Mouse (Mus musculus) myocyte (in vitro differentiated cells): ENCODE data around the gene Apod. TPM values are rescaled to one million over a fixed set of nuclear protein-coding genes. Genes with fewer than 3 reads are reported as not detected.

Experiments
- H3K27me3 ChIP-seq: one replicate; pipeline ENCODE4 v1.6.1; 2011; ENCODE audit not compliant: control insufficient read depth, insufficient read depth, insufficient read length
- H3K36me3 ChIP-seq: one replicate; pipeline ENCODE4 v1.6.1; 2011; ENCODE audit not compliant: control insufficient read depth, insufficient read depth
- H3K4me2 ChIP-seq: one replicate; pipeline ENCODE4 v1.6.1; 2011; ENCODE audit warnings: low read depth, control low read depth
- H3K4me3 ChIP-seq: one replicate; pipeline ENCODE4 v1.5.1; 2011; ENCODE audit warnings: mild to moderate bottlenecking, control low read depth, moderate library complexity
- H3K79me2 ChIP-seq: one replicate; pipeline ENCODE4 v1.6.1; 2011; ENCODE audit not compliant: control insufficient read depth, insufficient read depth
- H3ac ChIP-seq: one replicate; pipeline ENCODE4 v1.6.1; 2011; ENCODE audit not compliant: control insufficient read depth, insufficient read length
- CEBPB ChIP-seq: IDR thresholded peaks from 2 replicates; pipeline ENCODE4 v1.6.1; 2011; ENCODE audit warnings: mild to moderate bottlenecking, moderate library complexity; ENCODE audit not compliant: poor library complexity, insufficient read depth, severe bottlenecking
- E2F4 ChIP-seq: IDR thresholded peaks from one replicate; pipeline ENCODE4 v1.6.1; 2011; ENCODE audit warnings: mild to moderate bottlenecking, control low read depth, moderate library complexity; ENCODE audit not compliant: insufficient read depth
- MAX ChIP-seq: IDR thresholded peaks from one replicate; pipeline ENCODE4 v1.6.1; 2011; ENCODE audit warnings: low read depth, mild to moderate bottlenecking, control low read depth
- MYOD1 ChIP-seq, 3 experiments: IDR thresholded peaks; one replicate each; pipeline ENCODE4 v1.6.1; 2011; ENCODE audit warnings: control low read depth in 2 of 3, low read depth in 2 of 3, mild to moderate bottlenecking in 2 of 3, moderate library complexity in 1 of 3; ENCODE audit not compliant: insufficient read length in 2 of 3, control insufficient read depth in 1 of 3
- MYOG ChIP-seq, 3 experiments: IDR thresholded peaks; one replicate each; pipeline ENCODE4 v1.6.1; 2011; ENCODE audit warnings: control low read depth in 2 of 3, low read depth in 2 of 3, mild to moderate bottlenecking in 2 of 3; ENCODE audit not compliant: insufficient read length in 2 of 3, control insufficient read depth in 1 of 3, insufficient read depth in 1 of 3
- POLR2A ChIP-seq: IDR thresholded peaks from one replicate; pipeline ENCODE4 v1.6.1; 2011; ENCODE audit warnings: low read depth, mild to moderate bottlenecking, control low read depth, moderate library complexity; ENCODE audit not compliant: insufficient read length
- POLR2AphosphoS2 ChIP-seq: IDR thresholded peaks from one replicate; pipeline ENCODE4 v1.6.1; 2011; ENCODE audit warnings: low read depth, control low read depth; ENCODE audit not compliant: insufficient read length
- REST ChIP-seq: IDR thresholded peaks from one replicate; pipeline ENCODE4 v1.6.1; 2011; ENCODE audit warnings: mild to moderate bottlenecking, control low read depth, moderate library complexity; ENCODE audit not compliant: insufficient read depth, insufficient read length
- SRF ChIP-seq: IDR thresholded peaks from one replicate; pipeline ENCODE4 v1.6.1; 2011; ENCODE audit warnings: low read depth; ENCODE audit not compliant: control insufficient read depth, insufficient read length
- TCF12 ChIP-seq: IDR thresholded peaks from one replicate; pipeline ENCODE4 v1.6.1; 2011; ENCODE audit warnings: mild to moderate bottlenecking, control low read depth; ENCODE audit not compliant: poor library complexity, insufficient read depth, severe bottlenecking
- TCF3 ChIP-seq: IDR thresholded peaks from one replicate; pipeline ENCODE4 v1.6.1; 2011; ENCODE audit warnings: low read depth, control low read depth; ENCODE audit not compliant: insufficient read length
- USF1 ChIP-seq: IDR thresholded peaks from one replicate; pipeline ENCODE4 v1.6.1; 2011; ENCODE audit warnings: low read depth, mild to moderate bottlenecking, control low read depth, moderate library complexity
- polyA plus RNA-seq: library from polyadenylated mRNA; unstranded; fragments of >200 nt; fragmentation: generic; extraction: Trizol; gene quantifications from one replicate; pipeline ENCODE4 v1.2.1, GENCODE M21; 2012; ENCODE audit warnings: missing spikeins

Apod gene
- polyA plus RNA-seq, 1 experiment, result 1.2 TPM

DNA sequence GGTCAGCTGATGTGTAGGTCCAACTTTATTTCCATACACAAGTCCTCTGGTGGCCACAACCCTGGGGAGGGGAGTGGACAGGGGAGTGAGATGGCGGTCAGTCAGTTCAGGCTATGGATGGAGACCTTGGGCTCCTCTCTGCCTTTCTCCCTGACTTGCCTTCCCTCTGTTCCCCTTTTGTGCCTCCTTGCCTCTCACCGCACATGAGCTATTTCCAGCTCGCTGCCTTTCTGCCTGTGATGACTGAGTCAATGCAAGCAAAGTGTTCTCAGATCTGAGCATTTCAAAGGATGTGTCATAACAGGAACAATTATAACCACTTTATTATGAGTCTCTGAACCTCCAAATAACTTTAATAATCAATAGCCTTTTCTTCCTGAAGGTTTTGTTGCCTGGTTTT lies 2.3 kb downstream of the Apod start:
- Histone ChIP-seq H3K79me2 (no peaks in the 10 kb centered on the region), H3K4me2 (no peak overlapping the region), H3K27me3 (no peaks in the 10 kb centered on the region), H3K4me3 (no peak overlapping the region), H3ac (no peak overlapping the region), H3K36me3 (no peaks in the 10 kb centered on the region)
- TF ChIP-seq REST (no peak), CEBPB (no peak), SRF (no peak)

DNA sequence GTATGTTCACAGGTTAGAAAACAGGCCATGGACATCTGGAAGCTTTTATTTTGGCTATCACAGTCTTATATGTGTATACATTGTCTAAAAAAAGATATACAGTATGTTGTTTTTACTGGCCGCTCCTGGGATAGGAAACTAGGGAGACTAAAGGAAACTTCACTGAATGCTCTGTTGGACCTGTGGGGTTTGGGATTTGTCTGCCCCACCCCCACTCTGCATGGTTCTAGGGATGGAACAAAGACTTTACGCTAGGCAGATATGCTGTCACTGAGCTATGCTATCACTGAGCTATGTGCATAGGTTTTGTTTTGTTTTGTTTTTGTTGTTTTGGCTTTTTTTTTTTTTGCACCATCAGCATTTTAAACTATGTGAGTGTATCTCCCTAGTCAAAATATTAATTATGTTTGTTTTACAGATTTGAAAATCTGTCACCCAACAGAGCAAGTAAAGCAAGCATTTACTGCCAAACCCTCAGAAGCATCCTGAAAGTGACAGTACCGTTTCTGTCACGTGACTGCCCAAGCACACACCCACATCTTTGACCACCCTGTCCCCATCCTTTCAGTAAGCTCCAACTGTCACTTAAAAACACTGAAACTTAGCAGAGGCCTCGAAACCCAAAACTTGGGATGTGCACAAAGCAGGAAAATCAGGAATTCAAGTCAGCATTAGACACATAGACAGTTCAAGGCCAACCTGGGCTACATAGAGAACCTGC lies 9.2 kb downstream of the Apod start:
- Histone ChIP-seq H3K79me2 (no peaks in the 10 kb centered on the region), H3K4me3 (no peak overlapping the region), H3K4me2 (no peak overlapping the region), H3K27me3 (no peaks in the 10 kb centered on the region), H3K36me3 (no peaks in the 10 kb centered on the region), H3ac (no peak overlapping the region)
- TF ChIP-seq SRF (no peak), MYOD1 (IDR thresholded peaks at IDR 0.05; ENCODE audit: control insufficient read depth in 1 of 3, insufficient read length in 2 of 3, low read depth in 2 of 3) (no peak), USF1 (peak; percentile 0), REST (no peak), MAX (no peak), TCF12 (no peak), MYOG (IDR thresholded peaks at IDR 0.05; ENCODE audit: control insufficient read depth in 1 of 3, insufficient read depth in 1 of 3, insufficient read length in 2 of 3, low read depth in 2 of 3) (no peak), E2F4 (no peak)

DNA sequence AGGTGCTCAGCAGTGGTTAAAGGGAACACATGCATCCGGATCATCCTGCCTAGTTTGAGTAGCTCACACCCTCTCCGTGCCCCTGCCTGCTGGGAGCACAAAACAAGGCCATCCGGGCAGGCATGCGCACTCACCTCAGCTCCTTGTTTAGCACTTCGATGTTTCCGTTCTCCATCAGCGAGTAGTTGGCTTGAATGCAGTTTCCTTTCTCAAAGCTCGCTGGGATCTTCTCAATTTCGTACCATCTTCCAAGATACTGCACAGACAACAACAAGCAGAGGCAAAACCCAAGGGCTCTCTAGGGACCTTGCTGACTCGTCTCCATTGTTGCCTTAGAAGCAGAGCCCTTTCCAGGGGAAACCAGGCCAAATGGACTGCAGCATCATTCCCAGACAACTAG lies 11.3 kb downstream of the Apod start:
- no peak for TF ChIP-seq POLR2A
- TF ChIP-seq REST, result no peak
- TF ChIP-seq TCF12, result no peak
- TF ChIP-seq POLR2AphosphoS2, result no peak
- no peak for TF ChIP-seq CEBPB
- no peak for TF ChIP-seq USF1
- TF ChIP-seq TCF3, result no peak
- TF ChIP-seq MYOD1 (IDR thresholded peaks at IDR 0.05; ENCODE audit: control insufficient read depth in 1 of 3, insufficient read length in 2 of 3, low read depth in 2 of 3), result no peak
- TF ChIP-seq MYOG (IDR thresholded peaks at IDR 0.05; ENCODE audit: control insufficient read depth in 1 of 3, insufficient read depth in 1 of 3, insufficient read length in 2 of 3, low read depth in 2 of 3), result no peak
- H3K27me3 ChIP-seq, result no peaks in the 10 kb centered on the region
- no peaks in the 10 kb centered on the region for H3K79me2 ChIP-seq
- no peaks in the 10 kb centered on the region for H3K36me3 ChIP-seq
- no peak overlapping the region for H3ac ChIP-seq
- no peak overlapping the region for H3K4me3 ChIP-seq
- no peak overlapping the region for H3K4me2 ChIP-seq

DNA sequence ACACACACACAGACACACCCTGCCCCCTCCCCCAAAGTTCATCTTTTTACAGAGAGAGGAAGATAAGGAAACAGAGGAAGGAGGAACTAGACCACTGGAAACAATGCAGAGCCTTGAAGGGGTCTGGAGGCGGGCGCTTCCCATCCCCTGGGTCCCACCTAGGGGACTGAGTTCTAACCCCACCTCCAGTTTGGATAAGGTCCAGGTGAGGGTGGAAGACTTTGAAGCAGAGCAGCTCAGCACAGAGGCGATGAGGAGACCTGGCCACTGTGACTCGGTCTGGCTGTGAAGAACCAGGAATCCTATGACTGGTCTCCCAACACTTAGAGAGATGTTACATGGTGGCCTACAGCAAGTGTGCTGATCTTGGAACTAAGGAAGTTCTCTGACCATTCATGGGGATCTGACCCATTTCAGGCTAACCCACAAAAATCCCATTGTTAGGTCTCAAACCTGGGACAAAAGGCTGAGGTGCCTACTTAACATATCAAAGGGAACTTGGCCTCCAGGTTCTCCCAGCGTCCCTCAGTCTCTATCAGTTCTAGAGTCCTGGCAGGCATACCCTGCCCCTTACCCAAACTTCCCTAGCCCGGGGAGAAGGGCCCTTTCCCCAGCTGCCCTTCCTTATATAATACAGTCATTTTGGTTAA lies 13.6 kb downstream of the Apod start:
- H3K27me3 ChIP-seq, result no peaks in the 10 kb centered on the region
- no peaks in the 10 kb centered on the region for H3K79me2 ChIP-seq
- no peaks in the 10 kb centered on the region for H3K36me3 ChIP-seq
- TF ChIP-seq SRF (no peak), CEBPB (no peak), MAX (no peak), USF1 (no peak), TCF3 (no peak), REST (no peak), POLR2A (no peak), TCF12 (no peak), MYOG (IDR thresholded peaks at IDR 0.05; ENCODE audit: control insufficient read depth in 1 of 3, insufficient read depth in 1 of 3, insufficient read length in 2 of 3, low read depth in 2 of 3) (no peak), E2F4 (no peak), POLR2AphosphoS2 (no peak)
- no peak overlapping the region for H3K4me2 ChIP-seq
- no peak overlapping the region for H3ac ChIP-seq
- no peak overlapping the region for H3K4me3 ChIP-seq

DNA sequence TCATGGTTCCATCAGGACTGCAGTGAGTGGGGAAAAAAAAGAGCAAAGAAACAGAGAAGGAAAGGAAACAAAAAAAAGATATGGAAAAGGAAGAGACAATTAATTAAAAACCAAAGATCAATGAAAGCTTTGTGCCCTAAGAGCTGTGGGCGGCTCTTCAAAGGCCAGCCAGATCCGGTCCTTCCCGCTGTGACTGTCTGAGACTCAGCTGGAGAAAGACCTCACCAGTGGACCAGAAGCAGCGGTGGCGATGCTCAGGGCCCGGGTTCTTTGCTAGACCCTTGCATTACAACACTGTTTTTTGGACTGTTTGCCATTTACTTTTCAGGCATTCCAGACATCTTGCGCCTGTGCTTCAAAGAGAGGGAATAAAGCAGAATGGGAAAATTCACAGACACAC lies 14.1 kb downstream of the Apod start:
- TF ChIP-seq E2F4, result no peak
- no peak for TF ChIP-seq TCF12
- TF ChIP-seq USF1, result no peak
- no peak for TF ChIP-seq MYOG (IDR thresholded peaks at IDR 0.05; ENCODE audit: control insufficient read depth in 1 of 3, insufficient read depth in 1 of 3, insufficient read length in 2 of 3, low read depth in 2 of 3)
- no peak for TF ChIP-seq SRF
- no peak for TF ChIP-seq REST
- no peak for TF ChIP-seq CEBPB
- TF ChIP-seq TCF3, result no peak
- TF ChIP-seq POLR2AphosphoS2, result no peak
- TF ChIP-seq POLR2A, result no peak
- TF ChIP-seq MAX, result no peak
- no peak for TF ChIP-seq MYOD1 (IDR thresholded peaks at IDR 0.05; ENCODE audit: control insufficient read depth in 1 of 3, insufficient read length in 2 of 3, low read depth in 2 of 3)
- Histone ChIP-seq H3K4me3 (no peak overlapping the region), H3K79me2 (no peaks in the 10 kb centered on the region), H3ac (no peak overlapping the region), H3K27me3 (no peaks in the 10 kb centered on the region), H3K36me3 (no peaks in the 10 kb centered on the region), H3K4me2 (no peak overlapping the region)
